8 mouse cellular contexts compared by ENCODE assay signal in genomic region chr7:111896255-111896654, GRCm38 (mm10).
A peak's percentile ranks its signal among the peaks of the same experiment; 100 is the strongest.
DNase-seq lines count a peak whose midpoint lies in the region; ATAC-seq and TF ChIP-seq lines count a peak whose summit lies in the region.

No protein-coding gene starts in this region.

- H3K27ac ChIP-seq in forebrain, embryonic 13.5 days, result peak overlapping the region; percentile 38

- no peak overlapping the region for H3K9ac ChIP-seq in forebrain, embryonic 13.5 days

- H3K4me3 ChIP-seq in forebrain, embryonic 13.5 days, result no peak overlapping the region
- H3K4me3 ChIP-seq in lung, adult 2 months (replicated peaks; ENCODE audit: extremely low read depth, low read depth, low read length), result no peak overlapping the region

- H3K27me3 ChIP-seq in Patski, result no peaks in the 10 kb centered on the region
- H3K27me3 ChIP-seq in forebrain, embryonic 13.5 days, result peaks cover 6% of the 10 kb centered on the region

- H3K9me3 ChIP-seq in forebrain, embryonic 13.5 days (replicated peaks), result peaks cover 10% of the 10 kb centered on the region; the same call in 1 of the 2 replicates

- H3K4me1 ChIP-seq in forebrain, embryonic 13.5 days, result peaks cover 15% of the 10 kb centered on the region
- H3K4me1 ChIP-seq in lung, adult 2 months (ENCODE audit: control insufficient read depth, insufficient read depth, low read length), result no peaks in the 10 kb centered on the region

- no peak for TF ChIP-seq POLR2A in lung, adult 2 months (IDR thresholded peaks at IDR 0.05; ENCODE audit: borderline replicate concordance, extremely low read depth, low read depth, low read length)

- CTCF ChIA-PET in Patski (lab: Charles Lee), result interaction anchor here (1.5 kb wide), 1 partner anchor 9 kb away, joined by 4 read pairs; no protein-coding TSS in a partner anchor

- POLR2A ChIA-PET in Patski (lab: Charles Lee), result no interaction called here

- H3K4me2 ChIP-seq in forebrain, embryonic 13.5 days, result no peak overlapping the region

- ATAC-seq in Patski, result no peak
- peak; percentile 99 for ATAC-seq in forebrain, embryonic 13.5 days

- in situ Hi-C loops in Patski (cut with MboI; ENCODE audit: low pct_unique_long_range_greater_than_20kb), result no loop called here

- H3K36me3 ChIP-seq in forebrain, embryonic 13.5 days (ENCODE audit: poor library complexity, severe bottlenecking), result no peaks in the 10 kb centered on the region

- DNase-seq in embryo, embryonic 11 days, result peak; percentile 2
- DNase-seq in embryo, embryonic 10 days (ENCODE audit: low spot score), result no peak
- peak; percentile 10 for DNase-seq in Patski (ENCODE audit: low read depth, low spot score)
- peak; percentile 67 for DNase-seq in heart, postnatal 4 days
- peak; percentile 12 for DNase-seq in lung, adult 2 months
- peak; percentile 74 for DNase-seq in right cerebral cortex, postnatal 4 days
- no peak for DNase-seq in MN1 (ENCODE audit: low spot score)

- WGBS in forebrain, embryonic 13.5 days, result 22% methylated on average over 5 of the region's 5 CpGs
- 39% methylated on average over 5 of the region's 5 CpGs for WGBS in lung, adult 2 months

- no peak for TF ChIP-seq CTCF in Patski (IDR thresholded peaks at IDR 0.05)
- TF ChIP-seq CTCF in lung, adult 2 months (IDR thresholded peaks at IDR 0.05; ENCODE audit: insufficient read depth, low read length), result no peak

Comparison
In these comparisons a context has a peak if more than half of its experiments do, and no peak if none do; other contexts are left out.
1. DNase-seq: peak in embryo, embryonic 11 days (single experiment), Patski (single experiment), heart, postnatal 4 days (single experiment), lung, adult 2 months (single experiment) and right cerebral cortex, postnatal 4 days (single experiment); none in embryo, embryonic 10 days (single experiment) and MN1 (single experiment).